ENCODE assay signal across 10 mouse cellular contexts in genomic region chr2:118336084-118336483, GRCm38 (mm10). TPM values are rescaled to one million over a fixed set of nuclear protein-coding genes. Genes with fewer than 3 reads are reported as not detected.
DNase-seq lines count a peak whose midpoint lies in the region; ATAC-seq and TF ChIP-seq lines count a peak whose summit lies in the region.
"Had no signal": no experiment of that assay in that cellular context is flagged by ENCODE, and none has a peak within 500 bp of the region (broad histone marks: within the 10 kb centered on the region; RNA-seq: fewer than 3 reads in every experiment).

No protein-coding gene starts in this region.

- TF ChIP-seq CTCF in liver, embryonic 14.5 days (IDR thresholded peaks at IDR 0.05; ENCODE audit: low read depth), result peak; percentile 26; the same call in 1 of the 2 replicates
- TF ChIP-seq CTCF in Patski (IDR thresholded peaks at IDR 0.05), result peak; percentile 59

- 0 out of 2 replicates have a peak, but pooled peaks have one; percentile 42 for ATAC-seq in forebrain, embryonic 14.5 days
- ATAC-seq in forebrain, embryonic 13.5 days, result no peak
- ATAC-seq in liver, embryonic 14.5 days (ENCODE audit: insufficient read depth), result no peak
- ATAC-seq in liver, embryonic 11.5 days (replicated peaks; ENCODE audit: low FRiP score), result no peak
- ATAC-seq in Patski, result no peak
- 0 out of 2 replicates have a peak, but pooled peaks have one; percentile 43 for ATAC-seq in megakaryocyte, adult 5-6 weeks (ENCODE audit: poor library complexity, severe bottlenecking)

- no peak overlapping the region for H3K4me3 ChIP-seq in forebrain, embryonic 14.5 days (ENCODE audit: low read depth, low read length)
- H3K4me3 ChIP-seq in forebrain, embryonic 13.5 days, result no peak overlapping the region
- H3K4me3 ChIP-seq in liver, embryonic 14.5 days (ENCODE audit: insufficient read depth in 1 of 2, low read depth in 2 of 2, low read length in 2 of 2), result no peak overlapping the region
- no peak overlapping the region for H3K4me3 ChIP-seq in liver, embryonic 11.5 days (ENCODE audit: low read depth, low read length)

- no peaks in the 10 kb centered on the region for H3K27me3 ChIP-seq in forebrain, embryonic 14.5 days (replicated peaks; ENCODE audit: control insufficient read depth, insufficient read depth, low read length)
- H3K27me3 ChIP-seq in forebrain, embryonic 13.5 days, result 0 out of 2 replicates have a peak, but pooled peaks cover 5% of the 10 kb centered on the region
- H3K27me3 ChIP-seq in liver, embryonic 14.5 days (ENCODE audit: control insufficient read depth, insufficient read depth, low read length), result no peaks in the 10 kb centered on the region
- H3K27me3 ChIP-seq in liver, embryonic 11.5 days (replicated peaks; ENCODE audit: control insufficient read depth, insufficient read depth, low read length), result no peaks in the 10 kb centered on the region
- no peaks in the 10 kb centered on the region for H3K27me3 ChIP-seq in Patski

- WGBS in forebrain, embryonic 14.5 days, result 43% methylated on average over 2 of the region's 2 CpGs
- WGBS in forebrain, embryonic 13.5 days, result 40% methylated on average over 2 of the region's 2 CpGs
- WGBS in liver, embryonic 14.5 days (ENCODE audit: insufficient replicate concordance), result 22% methylated on average over 2 of the region's 2 CpGs
- WGBS in liver, embryonic 11.5 days, result 52% methylated on average over 2 of the region's 2 CpGs

- no peaks in the 10 kb centered on the region for H3K4me1 ChIP-seq in forebrain, embryonic 14.5 days (ENCODE audit: control insufficient read depth, insufficient read depth, low read length)
- no peaks in the 10 kb centered on the region for H3K4me1 ChIP-seq in forebrain, embryonic 13.5 days
- H3K4me1 ChIP-seq in liver, embryonic 14.5 days (replicated peaks; ENCODE audit: control insufficient read depth in 2 of 2, insufficient read depth in 2 of 2, low read length in 1 of 2), result no peaks in the 10 kb centered on the region
- H3K4me1 ChIP-seq in liver, embryonic 11.5 days (replicated peaks; ENCODE audit: control insufficient read depth, insufficient read depth, low read length), result no peaks in the 10 kb centered on the region

- H3K4me2 ChIP-seq in forebrain, embryonic 14.5 days (ENCODE audit: low read length), result no peak overlapping the region
- H3K4me2 ChIP-seq in forebrain, embryonic 13.5 days, result no peak overlapping the region
- no peak overlapping the region for H3K4me2 ChIP-seq in liver, embryonic 14.5 days (ENCODE audit: low read depth)
- H3K4me2 ChIP-seq in liver, embryonic 11.5 days, result no peak overlapping the region

- H3K36me3 ChIP-seq in forebrain, embryonic 14.5 days (ENCODE audit: control insufficient read depth, insufficient read depth, low read length), result no peaks in the 10 kb centered on the region
- H3K36me3 ChIP-seq in forebrain, embryonic 13.5 days (ENCODE audit: poor library complexity, severe bottlenecking), result no peaks in the 10 kb centered on the region
- H3K36me3 ChIP-seq in liver, embryonic 14.5 days (replicated peaks; ENCODE audit: control insufficient read depth, insufficient read depth, low read depth), result no peaks in the 10 kb centered on the region
- H3K36me3 ChIP-seq in liver, embryonic 11.5 days (ENCODE audit: control insufficient read depth, insufficient read depth, low read length), result no peaks in the 10 kb centered on the region

- CTCF ChIA-PET in Patski (lab: Charles Lee), result interaction anchor here (0.7 to 1.6 kb wide), 8 partner anchors 14 to 132 kb away, joined by 3 read pairs; no protein-coding TSS in a partner anchor

- DNase-seq in forebrain, embryonic 14.5 days (ENCODE audit: low spot score), result peak; percentile 62
- no peak for DNase-seq in liver, embryonic 14.5 days (ENCODE audit: low read depth in 3 of 3, low spot score in 3 of 3)
- DNase-seq in liver, embryonic 11.5 days (ENCODE audit: low spot score), result no peak
- no peak for DNase-seq in Patski (ENCODE audit: low read depth, low spot score)
- no peak for DNase-seq in urinary bladder, postnatal 4 days (ENCODE audit: low spot score in 2 of 2)
- no peak for DNase-seq in frontal cortex, postnatal 25 days (ENCODE audit: low spot score in 2 of 2)
- DNase-seq: kidney, postnatal 4 days; thymus, postnatal 4 days had no signal

- in situ Hi-C loops in Patski (cut with MboI; ENCODE audit: low pct_unique_long_range_greater_than_20kb), result no loop called here

- TF ChIP-seq EP300 in liver, embryonic 14.5 days (IDR thresholded peaks at IDR 0.05; ENCODE audit: low read depth), result no peak

- H3K9ac ChIP-seq in forebrain, embryonic 14.5 days (ENCODE audit: low read length), result no peak overlapping the region
- H3K9ac ChIP-seq in forebrain, embryonic 13.5 days, result no peak overlapping the region
- no peak overlapping the region for H3K9ac ChIP-seq in liver, embryonic 14.5 days (replicated peaks)
- no peak overlapping the region for H3K9ac ChIP-seq in liver, embryonic 11.5 days (ENCODE audit: low read depth, low read length)

- POLR2A ChIA-PET in Patski (lab: Charles Lee), result no interaction called here

- no peaks in the 10 kb centered on the region for H3K9me3 ChIP-seq in forebrain, embryonic 14.5 days (replicated peaks; ENCODE audit: control insufficient read depth, low read length)
- no peaks in the 10 kb centered on the region for H3K9me3 ChIP-seq in forebrain, embryonic 13.5 days (replicated peaks)
- H3K9me3 ChIP-seq in liver, embryonic 14.5 days (ENCODE audit: control insufficient read depth, low read length), result no peaks in the 10 kb centered on the region
- H3K9me3 ChIP-seq in liver, embryonic 11.5 days (ENCODE audit: control insufficient read depth, low read length), result no peaks in the 10 kb centered on the region

- H3K27ac ChIP-seq in forebrain, embryonic 14.5 days (ENCODE audit: low read depth, low read length), result no peak overlapping the region
- no peak overlapping the region for H3K27ac ChIP-seq in forebrain, embryonic 13.5 days
- H3K27ac ChIP-seq in liver, embryonic 14.5 days, result no peak overlapping the region
- H3K27ac ChIP-seq in liver, embryonic 11.5 days (ENCODE audit: low read depth, low read length), result no peak overlapping the region

RNA-seq across cellular contexts. Expression of gene Gpr176, which starts 37.1 kb away (rescaled TPM):
- polyA plus RNA-seq in forebrain, embryonic 14.5 days (2014; fragmentation: Nextera tagmentation; extraction: Ambion mirVana), result 2.8 and 3.0 TPM in 2 replicates
- 1.6 and 1.8 TPM in 2 replicates for polyA plus RNA-seq in forebrain, embryonic 13.5 days (2015; fragmentation: Nextera tagmentation; extraction: Ambion mirVana)
- polyA plus RNA-seq in liver, embryonic 14.5 days (2012; rRNA removed), result 0.09 and 0.12 TPM in 2 replicates
- 0.11 and 0.29 TPM in 2 replicates for polyA plus RNA-seq in liver, embryonic 14.5 days (2014; fragmentation: Nextera tagmentation; extraction: Ambion mirVana)
- 1.2 and 1.3 TPM in 2 replicates for polyA plus RNA-seq in liver, embryonic 11.5 days (2014; fragmentation: Nextera tagmentation; extraction: Ambion mirVana)
- 0.03 TPM for polyA plus RNA-seq in Patski (2021)
- total RNA-seq in megakaryocyte, adult 5-6 weeks (2015), result not detected in 2 replicates
- not detected in 2 replicates for total RNA-seq in megakaryocyte, adult 5-6 weeks (2017)

RNA-seq across cellular contexts. Expression of gene Eif2ak4, which starts 52.3 kb away (rescaled TPM):
- polyA plus RNA-seq in forebrain, embryonic 14.5 days (2014; fragmentation: Nextera tagmentation; extraction: Ambion mirVana), result 6.4 and 8.4 TPM in 2 replicates
- 8.3 and 8.8 TPM in 2 replicates for polyA plus RNA-seq in forebrain, embryonic 13.5 days (2015; fragmentation: Nextera tagmentation; extraction: Ambion mirVana)
- polyA plus RNA-seq in liver, embryonic 14.5 days (2012; rRNA removed), result 5.7 and 6.3 TPM in 2 replicates
- polyA plus RNA-seq in liver, embryonic 14.5 days (2014; fragmentation: Nextera tagmentation; extraction: Ambion mirVana), result 3.7 and 4.9 TPM in 2 replicates
- 14.0 and 15.0 TPM in 2 replicates for polyA plus RNA-seq in liver, embryonic 11.5 days (2014; fragmentation: Nextera tagmentation; extraction: Ambion mirVana)
- polyA plus RNA-seq in Patski (2021), result 31.3 TPM
- 5.8 and 7.1 TPM in 2 replicates for total RNA-seq in megakaryocyte, adult 5-6 weeks (2015)
- 5.7 and 7.5 TPM in 2 replicates for total RNA-seq in megakaryocyte, adult 5-6 weeks (2017)

Comparison
In these comparisons a context has a peak if more than half of its experiments do, and no peak if none do; other contexts are left out.
1. ATAC-seq: peak in forebrain, embryonic 14.5 days (single experiment) and megakaryocyte, adult 5-6 weeks (single experiment); none in forebrain, embryonic 13.5 days (single experiment), liver, embryonic 14.5 days (single experiment), liver, embryonic 11.5 days (single experiment) and Patski (single experiment).